Mouse (Mus musculus) embryonic facial prominence, embryonic 10.5 days (tissue): ENCODE results near the gene Pdxdc1. TPM values are rescaled to one million over a fixed set of nuclear protein-coding genes. Genes with fewer than 3 reads are reported as not detected.
"Not testable (repeated sequence)": the region's sequence is repeated elsewhere in the genome, so short reads cannot be mapped to it uniquely, and the experiment has no call there.

Source experiments
- DNase-seq: peaks from one replicate; pipeline ENCODE4 v3.0.0-alpha.2; 2017; ENCODE audit warnings: low spot score
- H3K27ac ChIP-seq: fragments of 300-500 bp; sonication (generic); replicated peaks from 2 replicates; pipeline ENCODE4 v1.5.1; 2016; ENCODE audit warnings: mild to moderate bottlenecking
- H3K27me3 ChIP-seq: fragments of 300-500 bp; sonication (generic); replicated peaks from 2 replicates; pipeline ENCODE4 v1.6.1; 2016; ENCODE audit warnings: low read depth, mild to moderate bottlenecking; ENCODE audit not compliant: poor library complexity, severe bottlenecking
- H3K36me3 ChIP-seq: fragments of 300-500 bp; sonication (generic); replicated peaks from 2 replicates; pipeline ENCODE4 v1.6.1; 2016; ENCODE audit warnings: mild to moderate bottlenecking, moderate library complexity
- H3K4me1 ChIP-seq: fragments of 300-500 bp; sonication (generic); 2 replicates; pipeline ENCODE4 v1.6.1; 2016
- H3K4me3 ChIP-seq: fragments of 300-500 bp; sonication (generic); 2 replicates; pipeline ENCODE4 v1.5.1; 2016; ENCODE audit warnings: mild to moderate bottlenecking, moderate library complexity
- H3K9me3 ChIP-seq: fragments of 300-500 bp; sonication (generic); 2 replicates; pipeline ENCODE4 v1.6.1; 2016; ENCODE audit warnings: mild to moderate bottlenecking
- WGBS: fragments of 180-500 bp; shearing (Covaris S2); methylation state at CpG from one replicate; pipeline ENCODE4 v1.1.7; 2016; 5-methylcytosine and 5-hydroxymethylcytosine counted together
- polyA plus RNA-seq: library from polyadenylated mRNA; unstranded; fragments of >200 nt; fragmentation: Nextera tagmentation; extraction: Ambion mirVana; gene quantifications from 2 replicates; pipeline ENCODE4 v1.2.1, GENCODE M21; 2016

Pdxdc1 gene
- polyA plus RNA-seq = 72.2 and 74.8 TPM in 2 replicates

DNA sequence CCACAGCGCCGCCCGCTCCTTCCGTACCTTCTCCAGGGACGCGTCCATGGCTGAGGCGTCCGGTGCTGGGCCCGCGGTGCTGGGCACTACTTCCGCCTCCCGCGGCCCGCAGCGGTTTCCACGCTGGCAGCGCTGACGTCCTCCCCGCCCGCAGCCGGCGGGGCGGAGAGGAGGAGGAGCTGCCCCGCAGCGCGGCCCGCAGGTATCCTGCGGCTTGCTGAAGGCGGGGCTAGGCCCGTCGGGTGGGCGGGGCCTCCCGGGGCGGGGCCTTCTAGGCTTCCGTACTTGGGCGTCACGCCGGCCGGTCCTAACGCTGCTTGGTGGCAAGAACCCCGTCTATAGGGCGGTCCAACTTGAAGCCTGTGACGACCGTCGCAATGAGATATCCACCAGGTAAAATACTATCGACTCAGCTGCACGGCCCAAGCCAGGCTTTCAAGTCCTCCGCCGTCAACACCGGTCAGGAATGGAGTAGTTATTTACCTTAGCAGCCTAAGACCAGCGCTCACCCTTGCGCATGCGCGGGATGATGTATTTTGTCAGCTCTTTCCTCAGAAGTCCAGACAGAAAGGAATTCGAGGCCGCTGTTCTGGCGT, at the start of gene Pdxdc1, which contains the start of gene Mpv17l:
Pdxdc1 (minus strand) TSS at position 244 of the 596 bp plus-strand sequence.
Mpv17l (plus strand) TSS at position 274 of the 596 bp plus-strand sequence.
- WGBS = under 1% methylated on average over 57 of the region's 57 CpGs
- Histone ChIP-seq H3K27ac (peak within 1 kb of the TSS; percentile 91), H3K27me3 (no peaks in the 10 kb centered on the region), H3K36me3 (no peaks in the 10 kb centered on the region), H3K9me3 (no peaks in the 10 kb centered on the region), H3K4me3 (peak within 1 kb of the TSS; percentile 89), H3K4me1 (peaks cover 11% of the 10 kb centered on the region)
- peak; percentile 98 for DNase-seq

DNA sequence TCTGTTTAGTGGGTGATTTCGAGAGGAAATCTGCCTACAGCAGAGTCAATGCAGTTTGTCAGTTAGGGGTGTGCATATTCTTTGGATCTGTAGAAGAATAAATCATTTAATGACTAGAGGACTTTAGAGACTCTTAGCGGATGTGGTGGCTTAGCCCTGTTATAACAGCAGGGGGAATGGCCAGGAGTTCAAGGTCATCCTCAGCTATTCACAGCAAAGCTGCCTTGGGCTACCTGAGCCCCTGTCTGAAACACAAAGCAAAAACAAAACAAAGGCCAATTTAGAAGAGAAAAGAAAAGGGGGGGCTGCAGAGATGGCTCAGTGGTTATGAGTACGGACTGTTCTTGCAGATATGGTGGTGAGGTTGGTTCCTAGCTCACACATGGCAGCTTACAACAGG, 48.3 kb upstream of the Pdxdc1 start:
- Histone ChIP-seq H3K27ac (no peak overlapping the region), H3K36me3 (no peaks in the 10 kb centered on the region), H3K4me1 (no peaks in the 10 kb centered on the region), H3K27me3 (no peaks in the 10 kb centered on the region), H3K9me3 (no peaks in the 10 kb centered on the region), H3K4me3 (no peak overlapping the region)
- WGBS = 69% methylated on average over 3 of the region's 3 CpGs
- DNase-seq = no peak

DNA sequence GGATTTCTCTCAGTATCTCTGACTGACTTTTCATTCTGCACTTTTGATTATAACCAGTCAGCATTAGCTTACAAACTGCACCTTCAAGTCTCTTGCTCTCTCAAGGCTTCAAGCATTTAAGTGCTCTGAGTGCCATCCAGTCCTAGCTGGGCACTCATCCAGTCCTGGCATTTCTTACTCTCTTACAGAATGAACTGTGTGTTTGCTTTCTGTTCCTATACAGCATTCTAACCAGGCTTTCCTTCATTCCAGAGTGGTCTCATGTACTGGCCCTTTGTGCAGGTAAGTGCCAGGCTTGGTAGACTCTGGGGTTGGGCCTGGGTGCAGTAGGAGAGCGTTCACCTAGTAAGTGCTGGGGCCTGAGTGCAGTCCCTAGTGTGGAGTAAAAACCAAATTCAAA, 43.4 kb upstream of the Pdxdc1 start:
- Histone ChIP-seq H3K27ac (no peak overlapping the region), H3K27me3 (peaks cover 14% of the 10 kb centered on the region), H3K9me3 (no peaks in the 10 kb centered on the region), H3K4me1 (peaks cover 3% of the 10 kb centered on the region), H3K36me3 (no peaks in the 10 kb centered on the region), H3K4me3 (no peak overlapping the region)
- WGBS = 98% methylated on average over 1 of the region's 1 CpGs
- DNase-seq = no peak

DNA sequence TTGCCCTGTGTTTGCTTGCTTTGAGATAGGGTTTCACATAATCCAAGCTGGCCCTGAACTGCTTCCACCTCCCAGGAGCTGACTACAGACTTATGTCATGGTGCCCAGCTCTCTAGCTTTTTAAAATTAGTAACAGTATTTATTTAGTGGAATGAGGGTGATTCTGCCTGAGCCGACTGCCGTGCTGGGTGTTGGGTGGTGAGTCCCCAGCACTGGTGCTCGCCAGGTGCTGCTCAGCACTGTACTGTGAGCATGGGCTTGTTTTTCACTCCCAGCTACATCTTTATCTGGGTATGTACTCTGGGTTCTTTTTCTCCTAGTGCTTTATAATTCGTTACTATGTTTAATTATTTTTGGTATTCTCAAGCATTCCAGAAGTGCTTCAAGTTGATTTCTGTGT, 42.2 kb upstream of the Pdxdc1 start:
- H3K4me3 ChIP-seq = no peak overlapping the region
- H3K4me1 ChIP-seq = peaks cover 15% of the 10 kb centered on the region
- no peak overlapping the region for H3K27ac ChIP-seq
- H3K27me3 ChIP-seq = peaks cover 22% of the 10 kb centered on the region
- no peaks in the 10 kb centered on the region for H3K36me3 ChIP-seq
- H3K9me3 ChIP-seq = no peaks in the 10 kb centered on the region
- WGBS = 67% methylated on average over 4 of the region's 4 CpGs
- DNase-seq = no peak

DNA sequence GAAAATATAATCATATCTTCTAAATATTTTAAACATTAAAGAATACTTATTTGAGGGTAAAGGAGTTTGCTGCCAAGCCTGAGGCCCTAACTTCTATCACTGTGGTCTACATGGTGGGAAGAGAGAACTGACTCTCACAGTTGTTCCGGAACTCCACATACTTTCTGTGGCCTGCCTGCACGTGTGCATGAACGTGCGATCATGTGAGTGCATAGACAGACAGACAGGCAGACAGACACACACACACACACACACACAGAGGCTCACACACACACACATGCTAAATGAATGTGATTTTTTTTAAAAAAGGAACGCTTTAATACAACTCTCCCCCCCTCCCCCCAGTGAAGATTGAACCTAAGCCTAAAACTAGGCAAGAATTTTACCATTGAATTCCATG, 41.8 kb upstream of the Pdxdc1 start:
- 83% methylated on average over 5 of the region's 5 CpGs for whole genome bisulfite sequencing
- DNase-seq = no peak
- Histone ChIP-seq H3K36me3 (no peaks in the 10 kb centered on the region), H3K4me1 (peaks cover 16% of the 10 kb centered on the region), H3K27ac (no peak overlapping the region), H3K9me3 (no peaks in the 10 kb centered on the region), H3K4me3 (no peak overlapping the region), H3K27me3 (peaks cover 22% of the 10 kb centered on the region)

DNA sequence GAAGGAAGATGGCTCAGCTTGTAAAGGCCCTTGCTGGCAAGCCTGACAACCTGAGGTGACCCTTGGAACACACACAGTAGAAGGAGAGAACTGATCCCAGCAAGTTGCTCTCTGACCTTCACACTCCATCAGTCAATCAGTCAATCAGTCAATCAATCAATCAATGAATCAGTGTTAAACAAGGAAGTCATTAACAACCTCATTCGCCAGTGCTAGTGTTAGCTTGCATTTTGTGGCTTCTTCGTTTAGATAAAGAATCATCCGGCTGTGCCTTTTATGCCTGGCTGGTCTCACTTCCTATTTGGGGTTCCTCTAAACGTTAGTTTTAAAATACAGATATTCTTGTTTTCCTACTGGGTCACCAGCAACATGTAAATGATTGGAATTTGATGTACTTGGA, 41.2 kb upstream of the Pdxdc1 start:
- no peaks in the 10 kb centered on the region for H3K9me3 ChIP-seq
- 61% methylated on average over 4 of the region's 4 CpGs for WGBS
- peaks cover 22% of the 10 kb centered on the region for H3K27me3 ChIP-seq
- no peak overlapping the region for H3K27ac ChIP-seq
- no peak overlapping the region for H3K4me3 ChIP-seq
- H3K36me3 ChIP-seq = no peaks in the 10 kb centered on the region
- no peak for DNase-seq
- H3K4me1 ChIP-seq = peaks cover 16% of the 10 kb centered on the region

DNA sequence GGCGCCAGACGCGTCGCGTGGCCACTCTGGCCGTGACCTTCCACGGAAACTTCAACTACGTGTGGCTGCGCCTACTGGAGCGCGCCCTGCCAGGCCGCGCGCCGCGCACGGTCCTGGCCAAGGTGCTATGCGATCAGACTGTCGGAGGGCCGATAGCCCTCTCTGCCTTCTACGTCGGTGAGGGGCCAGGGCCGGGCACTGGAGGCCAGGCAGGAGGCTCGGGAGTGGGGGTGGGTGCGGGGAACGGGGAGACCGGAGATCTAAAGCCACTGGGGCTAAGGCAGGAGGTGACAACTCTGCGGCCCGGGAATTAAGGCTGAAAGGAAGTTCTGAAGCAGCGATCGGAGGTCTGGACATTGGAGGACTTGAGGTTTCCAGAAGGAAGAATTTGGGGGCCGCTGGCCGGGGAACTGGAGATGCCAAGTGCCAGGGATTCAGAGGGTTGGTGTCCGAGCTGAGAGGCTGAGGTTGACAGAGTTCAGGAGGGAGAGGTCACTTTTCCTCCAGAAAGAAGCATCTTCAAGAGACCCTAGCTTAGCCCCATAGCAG, 38.0 kb upstream of the Pdxdc1 start:
- H3K4me1 ChIP-seq = peaks cover 16% of the 10 kb centered on the region
- WGBS = 1% methylated on average over 34 of the region's 34 CpGs
- DNase-seq = no peak
- H3K27me3 ChIP-seq = peaks cover 22% of the 10 kb centered on the region
- H3K4me3 ChIP-seq = peak overlapping the region; percentile 70
- H3K9me3 ChIP-seq = no peaks in the 10 kb centered on the region
- no peaks in the 10 kb centered on the region for H3K36me3 ChIP-seq
- peak overlapping the region; percentile 48; the same call in 1 of the 2 replicates for H3K27ac ChIP-seq

DNA sequence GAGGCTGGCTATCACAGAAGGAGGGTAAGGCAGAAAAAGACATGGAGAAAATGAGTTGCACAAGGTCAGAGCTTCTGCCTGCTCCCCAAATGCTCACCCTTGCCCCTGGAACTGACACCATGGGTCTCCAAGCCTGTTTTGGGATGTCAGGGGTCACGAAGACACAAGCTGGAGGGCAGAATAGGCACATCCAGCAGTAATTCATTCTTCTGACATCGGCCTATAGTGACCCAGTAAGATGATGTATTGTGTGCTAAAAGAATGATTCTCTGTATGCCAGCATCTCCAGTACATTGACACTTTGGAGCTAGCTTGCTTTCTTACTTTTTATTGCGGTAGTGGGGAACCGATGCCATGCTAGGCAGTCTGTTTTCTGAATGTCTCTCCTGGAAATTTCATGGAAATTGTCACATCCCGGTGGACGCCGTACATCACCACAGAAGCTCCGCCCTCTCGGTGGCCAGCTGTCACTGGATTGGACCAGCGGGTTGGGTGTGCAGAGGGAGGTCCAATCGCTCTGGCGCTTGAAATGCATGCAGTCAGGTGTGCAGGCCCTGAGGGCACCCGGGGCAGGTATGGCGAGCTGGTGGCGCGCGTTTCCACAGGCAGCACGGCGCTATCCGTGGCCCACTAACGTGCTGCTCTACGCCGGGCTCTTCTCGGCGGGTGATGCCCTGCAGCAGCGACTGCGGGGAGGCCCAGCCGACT, 37.4 kb upstream of the Pdxdc1 start:
- Histone ChIP-seq H3K4me3 (peak overlapping the region; percentile 70), H3K27ac (peak overlapping the region; percentile 48; the same call in 1 of the 2 replicates), H3K9me3 (no peaks in the 10 kb centered on the region), H3K36me3 (no peaks in the 10 kb centered on the region), H3K27me3 (peaks cover 22% of the 10 kb centered on the region), H3K4me1 (peaks cover 16% of the 10 kb centered on the region)
- peak; percentile 79 for DNase-seq
- WGBS = 4% methylated on average over 28 of the region's 28 CpGs

DNA sequence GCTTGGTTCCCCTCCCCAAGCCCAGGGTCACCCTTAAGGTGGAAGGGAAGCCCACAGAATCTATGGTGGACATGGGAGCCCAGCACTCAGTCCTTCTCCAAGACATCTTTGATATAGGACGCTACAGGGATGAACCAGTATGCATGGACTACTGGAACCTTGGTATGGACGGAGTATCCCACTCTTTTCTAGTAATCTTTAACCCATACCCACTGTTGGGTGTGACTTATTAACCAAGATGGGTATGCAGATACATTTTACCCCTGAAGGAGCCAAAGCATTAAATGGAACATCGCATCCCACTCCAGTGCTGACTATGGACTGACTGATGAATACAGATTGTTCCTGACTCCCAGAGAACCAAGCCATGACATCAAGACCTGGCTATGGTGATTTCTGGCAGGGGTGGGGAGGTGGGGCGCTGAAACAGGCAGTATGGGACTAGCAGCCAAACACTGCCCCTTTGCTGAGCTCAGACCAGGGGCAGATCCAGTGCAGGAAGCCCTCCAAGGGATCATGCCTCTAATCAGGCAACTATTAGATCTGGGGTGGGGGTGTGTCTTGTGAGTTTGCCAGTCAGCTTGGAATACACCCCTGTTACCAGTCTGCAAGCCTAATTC, 24.6 kb upstream of the Pdxdc1 start:
- no peaks in the 10 kb centered on the region; the same call in 1 of the 2 replicates for H3K9me3 ChIP-seq
- H3K27ac ChIP-seq = no peak overlapping the region
- H3K27me3 ChIP-seq = no peaks in the 10 kb centered on the region
- 88% methylated on average over 4 of the region's 4 CpGs for WGBS
- H3K4me1 ChIP-seq = no peaks in the 10 kb centered on the region
- no peaks in the 10 kb centered on the region for H3K36me3 ChIP-seq
- no peak for DNase-seq
- H3K4me3 ChIP-seq = no peak overlapping the region

DNA sequence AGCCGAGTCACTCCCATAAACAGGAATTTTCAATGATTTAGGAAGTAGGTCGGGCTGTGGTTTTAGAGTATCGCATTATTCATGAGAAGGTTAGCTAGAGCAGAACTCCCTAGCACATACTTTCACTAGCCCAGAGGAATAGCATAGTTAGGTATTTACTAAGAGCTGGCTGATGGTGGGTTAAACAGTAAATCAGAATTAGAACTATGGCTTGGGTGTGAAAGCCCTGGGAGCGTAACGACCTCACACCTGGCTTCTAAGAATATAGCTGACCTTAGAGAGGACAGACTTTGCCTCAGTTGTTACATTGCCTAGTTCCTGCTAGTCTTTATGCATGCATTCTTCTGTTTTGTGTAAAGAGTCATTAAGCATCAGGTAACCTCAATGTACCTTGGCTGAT, 20.0 kb upstream of the Pdxdc1 start:
- not testable (repeated sequence) for H3K27ac ChIP-seq, H3K4me1 ChIP-seq, DNase-seq, H3K4me3 ChIP-seq, H3K27me3 ChIP-seq, H3K36me3 ChIP-seq, H3K9me3 ChIP-seq
- 93% methylated on average over 5 of the region's 5 CpGs for WGBS

DNA sequence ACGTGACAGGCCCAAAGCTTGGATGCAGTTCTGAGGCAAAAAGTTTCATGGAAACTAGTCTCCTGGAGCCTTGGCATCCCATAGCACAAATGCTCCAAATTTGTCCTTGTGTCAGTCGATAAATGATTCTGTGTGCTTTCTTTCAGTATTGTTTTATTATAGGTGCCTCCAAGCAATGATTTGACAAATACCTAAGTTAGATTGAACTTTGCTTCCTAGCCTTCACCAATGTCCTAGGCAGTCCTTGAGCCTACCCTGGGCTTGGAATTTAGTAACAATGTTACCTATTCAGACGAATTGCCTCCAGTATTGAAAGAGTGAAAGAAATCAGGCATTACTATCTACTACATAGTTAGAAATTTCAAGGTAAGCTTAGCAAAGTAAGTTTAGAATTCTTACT, 19.6 kb upstream of the Pdxdc1 start:
- H3K27ac ChIP-seq, DNase-seq, H3K9me3 ChIP-seq, H3K27me3 ChIP-seq, H3K36me3 ChIP-seq, H3K4me3 ChIP-seq, H3K4me1 ChIP-seq: not testable (repeated sequence)
- WGBS = 86% methylated on average over 3 of the region's 3 CpGs

DNA sequence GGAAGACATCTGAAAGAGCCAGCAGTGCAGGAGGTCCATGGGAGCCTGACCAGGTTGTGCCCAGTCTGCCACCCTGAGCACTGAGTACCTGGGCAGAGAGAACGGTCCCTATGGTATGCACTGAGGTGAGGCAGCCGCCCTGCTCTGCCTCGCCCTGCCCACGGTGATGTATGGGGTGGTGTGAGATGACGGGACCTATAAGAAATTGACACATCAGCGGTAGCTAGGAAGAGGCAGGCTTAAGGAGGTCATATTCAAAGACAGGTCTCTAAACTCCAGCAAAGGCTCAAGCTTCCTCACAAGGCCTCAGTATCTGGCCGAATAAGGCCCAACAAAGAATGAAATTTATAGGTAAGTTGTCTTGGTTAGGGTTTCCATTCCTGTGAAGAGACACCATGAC, 18.9 kb upstream of the Pdxdc1 start:
- Histone ChIP-seq H3K4me3 (no peak overlapping the region), H3K27me3 (no peaks in the 10 kb centered on the region), H3K9me3 (no peaks in the 10 kb centered on the region; the same call in 1 of the 2 replicates), H3K27ac (no peak overlapping the region), H3K36me3 (0 out of 2 replicates have a peak, but pooled peaks cover 2% of the 10 kb centered on the region), H3K4me1 (no peaks in the 10 kb centered on the region)
- 90% methylated on average over 7 of the region's 7 CpGs for WGBS
- DNase-seq = no peak
